Mouse (Mus musculus) small intestine, adult 2 months (tissue): ENCODE results near the gene Gdf15.

Experiments used
- CTCF ChIP-seq: fragments of 200-500 bp; IDR thresholded peaks from 2 replicates; pipeline ENCODE4 v1.5.1; 2012; ENCODE audit warnings: low read depth, mild to moderate bottlenecking, control low read depth, inconsistent platforms, low read length, moderate library complexity, mixed read lengths; ENCODE audit not compliant: insufficient replicate concordance, insufficient read length; ENCODE audit errors: extremely low read depth
- POLR2A ChIP-seq: fragments of 200-500 bp; IDR thresholded peaks from 2 replicates; pipeline ENCODE4 v1.6.1; 2012; ENCODE audit warnings: low read depth, mild to moderate bottlenecking, control low read depth, inconsistent platforms, low read length, moderate library complexity

GRCm38 (mm10) chr8:70638752-70639151, 6.5 kb upstream of the Gdf15 start:
- no peak for TF ChIP-seq CTCF
- TF ChIP-seq POLR2A, result no peak
